Mouse (Mus musculus) heart, adult 2 months (tissue): ENCODE measurements around the gene Tmem238l. TPM values are rescaled to one million over a fixed set of nuclear protein-coding genes. Genes with fewer than 3 reads are reported as not detected.

ENCODE experiments used
- DNase-seq, 2 experiments: peaks; one replicate each; pipeline ENCODE4 v3.0.0; 2021
- H3K27ac ChIP-seq: fragments of 200-600 bp; 2 replicates; pipeline ENCODE4 v1.8.1; 2022
- H3K27me3 ChIP-seq: fragments of 200-500 bp; 2 replicates; pipeline ENCODE4 v1.6.1; 2012; ENCODE audit warnings: mild to moderate bottlenecking, low read length, inconsistent platforms, mixed read lengths; ENCODE audit not compliant: control insufficient read depth, insufficient read depth
- H3K36me3 ChIP-seq: fragments of 200-500 bp; 2 replicates; pipeline ENCODE4 v1.6.1; 2012; ENCODE audit warnings: low read length, inconsistent platforms; ENCODE audit not compliant: control insufficient read depth, insufficient read depth
- H3K4me1 ChIP-seq: fragments of 200-500 bp; 2 replicates; pipeline ENCODE4 v1.6.1; 2011; ENCODE audit warnings: low read length; ENCODE audit not compliant: control insufficient read depth, insufficient read depth
- H3K4me3 ChIP-seq: fragments of 200-600 bp; 2 replicates; pipeline ENCODE4 v1.8.1; 2022
- H3K79me2 ChIP-seq: fragments of 200-500 bp; replicated peaks from 2 replicates; pipeline ENCODE4 v1.6.1; 2012; ENCODE audit warnings: mild to moderate bottlenecking, inconsistent platforms, low read length, moderate library complexity, mixed read lengths; ENCODE audit not compliant: control insufficient read depth, insufficient read depth
- H3K9ac ChIP-seq: fragments of 200-500 bp; 2 replicates; pipeline ENCODE4 v1.6.1; 2012; ENCODE audit warnings: low read depth, mild to moderate bottlenecking, control low read depth, inconsistent platforms, low read length, mixed read lengths
- CTCF ChIP-seq: fragments of 200-600 bp; IDR thresholded peaks from 2 replicates; pipeline ENCODE4 v1.8.1; 2022; ENCODE audit warnings: antibody characterized with exemption, mild to moderate bottlenecking, moderate library complexity
- EP300 ChIP-seq: fragments of 200-500 bp; IDR thresholded peaks from 2 replicates; pipeline ENCODE4 v1.6.1; 2011; ENCODE audit warnings: low read depth, low read length, control low read depth; ENCODE audit not compliant: insufficient read depth
- POLR2A ChIP-seq: fragments of 200-500 bp; IDR thresholded peaks from 2 replicates; pipeline ENCODE4 v1.6.1; 2011; ENCODE audit warnings: mild to moderate bottlenecking, low read depth, low read length, control low read depth; ENCODE audit not compliant: insufficient read depth
- WGBS: fragments of 180-500 bp; shearing (Covaris S2); methylation state at CpG from one replicate; pipeline ENCODE4 v1.1.7; 2018; 5-methylcytosine and 5-hydroxymethylcytosine counted together
- intact Hi-C: fragments of 180-260 bp; cut with DNase I; formaldehyde crosslinking; loops from one replicate; pipeline ENCODE4 v1.15.1; 2025
- polyA plus RNA-seq: library from polyadenylated mRNA; depleted of rRNA; stranded (reverse); fragments of >200 nt; gene quantifications from 2 replicates; pipeline ENCODE4 v1.2.3, GENCODE M21; 2012; rRNA removed
- total RNA-seq, 2 experiments: library from RNA; stranded (reverse); gene quantifications; 2 replicates each; pipeline ENCODE4 v1.2.3; 2021

The Tmem238l gene
- total and polyA plus RNA-seq, 3 experiments, result not detected

- 93% methylated on average over 4 of the region's 4 CpGs for WGBS
- Histone ChIP-seq H3K4me1 (no peaks in the 10 kb centered on the region; the same call in 1 of the 2 replicates), H3K27ac (no peak overlapping the region), H3K9ac (no peak overlapping the region), H3K27me3 (no peaks in the 10 kb centered on the region), H3K4me3 (no peak overlapping the region), H3K36me3 (no peaks in the 10 kb centered on the region), H3K79me2 (no peaks in the 10 kb centered on the region)
- no peak for DNase-seq
- intact Hi-C loops, result no loop called here
- TF ChIP-seq EP300 (no peak), CTCF (no peak), POLR2A (no peak)
These were observed 52.1 kb downstream of the Tmem238l start for GRCm38 (mm10) chr11:67008528-67008927.

- no peaks in the 10 kb centered on the region; the same call in 1 of the 2 replicates for H3K4me1 ChIP-seq
- TF ChIP-seq CTCF (peak; percentile 51), EP300 (no peak)
- no peak overlapping the region for H3K4me3 ChIP-seq
- no peaks in the 10 kb centered on the region for H3K79me2 ChIP-seq
- H3K9ac ChIP-seq, result no peak overlapping the region
- H3K27me3 ChIP-seq, result no peaks in the 10 kb centered on the region
- DNase-seq, result no peak
- no peaks in the 10 kb centered on the region for H3K36me3 ChIP-seq
- H3K27ac ChIP-seq, result no peak overlapping the region
- WGBS, result 2% methylated on average over 8 of the region's 8 CpGs
- intact Hi-C loops, result no loop called here
These were observed 54.0 kb downstream of the Tmem238l start for GRCm38 (mm10) chr11:67010430-67010829.

GRCm38 (mm10) chr11:67011635-67012034 lies 55.2 kb downstream of the Tmem238l start:
- Histone ChIP-seq H3K36me3 (no peaks in the 10 kb centered on the region), H3K4me3 (no peak overlapping the region), H3K9ac (no peak overlapping the region), H3K4me1 (no peaks in the 10 kb centered on the region; the same call in 1 of the 2 replicates), H3K27ac (no peak overlapping the region), H3K79me2 (no peaks in the 10 kb centered on the region), H3K27me3 (no peaks in the 10 kb centered on the region)
- intact Hi-C loops, result no loop called here
- TF ChIP-seq EP300 (no peak), CTCF (no peak), POLR2A (no peak)
- WGBS, result 79% methylated on average over 4 of the region's 4 CpGs
- DNase-seq, result no peak

Other genes with a start within 250 kb of the Tmem238l start
- 1 to 10 TPM; 7.9 to 8.3 TPM for gene Pirt, start 44.7 kb upstream of the Tmem238l start, total RNA-seq
- gene Pirt, start 44.7 kb upstream of the Tmem238l start, polyA plus RNA-seq, result 6.6 and 13.6 TPM in 2 replicates
- 1 to 10 TPM; 1.9 to 2.0 TPM for gene Tmem220, start 68.5 kb downstream of the Tmem238l start, total RNA-seq
- 2.1 and 3.8 TPM in 2 replicates for gene Tmem220, start 68.5 kb downstream of the Tmem238l start, polyA plus RNA-seq
- 10 to 100 TPM; 10.8 to 14.6 TPM for gene Adprm, start 96.0 kb downstream of the Tmem238l start, total RNA-seq
- 9.8 and 20.6 TPM in 2 replicates for gene Adprm, start 96.0 kb downstream of the Tmem238l start, polyA plus RNA-seq
- 10 to 100 TPM; 18.3 to 20.1 TPM for gene Sco1, start 96.0 kb downstream of the Tmem238l start, total RNA-seq
- 7.8 and 12.0 TPM in 2 replicates for gene Sco1, start 96.0 kb downstream of the Tmem238l start, polyA plus RNA-seq
- gene Myh3, start 121.7 kb downstream of the Tmem238l start, total RNA-seq, result not detected
- gene Myh3, start 121.7 kb downstream of the Tmem238l start, polyA plus RNA-seq, result not detected in 2 replicates
- not detected for gene Myh2, start 214.4 kb downstream of the Tmem238l start, total RNA-seq
- gene Myh2, start 214.4 kb downstream of the Tmem238l start, polyA plus RNA-seq, result not detected in 2 replicates
- not detected for gene Myh1, start 243.4 kb downstream of the Tmem238l start, total RNA-seq
- gene Myh1, start 243.4 kb downstream of the Tmem238l start, polyA plus RNA-seq, result 0.03 TPM in 1 of 2 replicates, not detected in the other